Mouse (Mus musculus) olfactory bulb, adult 2 months (tissue): ENCODE measurements around the gene Gm45213. TPM values are rescaled to one million over a fixed set of nuclear protein-coding genes. Genes with fewer than 3 reads are reported as not detected.

ENCODE experiments used
- H3K27ac ChIP-seq: fragments of 200-500 bp; 2 replicates; pipeline ENCODE4 v1.5.1; 2012; ENCODE audit warnings: low read depth, low read length; ENCODE audit not compliant: insufficient read depth
- H3K4me1 ChIP-seq: fragments of 200-500 bp; 2 replicates; pipeline ENCODE4 v1.6.1; 2012; ENCODE audit warnings: low read length; ENCODE audit not compliant: control insufficient read depth, insufficient read depth
- H3K4me3 ChIP-seq: fragments of 200-500 bp; 2 replicates; pipeline ENCODE4 v1.5.1; 2012; ENCODE audit warnings: mild to moderate bottlenecking, low read depth, low read length, moderate library complexity; ENCODE audit not compliant: insufficient read depth
- CTCF ChIP-seq: fragments of 200-500 bp; IDR thresholded peaks from 2 replicates; pipeline ENCODE4 v1.5.1; 2012; ENCODE audit warnings: low read depth, mild to moderate bottlenecking, low read length, moderate library complexity; ENCODE audit not compliant: insufficient read depth
- POLR2A ChIP-seq: fragments of 200-500 bp; IDR thresholded peaks from 2 replicates; pipeline ENCODE4 v1.6.1; 2012; ENCODE audit warnings: mild to moderate bottlenecking, low read depth, low read length, moderate library complexity; ENCODE audit not compliant: insufficient read depth
- WGBS: fragments of 180-500 bp; shearing (Covaris S2); methylation state at CpG from one replicate; pipeline ENCODE4 v1.1.7; 2018; 5-methylcytosine and 5-hydroxymethylcytosine counted together
- polyA plus RNA-seq: library from polyadenylated mRNA; stranded (reverse); fragments of >200 nt; gene quantifications from 2 replicates; pipeline ENCODE4 v1.2.4, GENCODE M21; 2012; ENCODE audit warnings: low replicate concordance; ENCODE audit not compliant: missing spikeins, insufficient read depth, insufficient read length

The Gm45213 gene
- polyA plus RNA-seq, 1 experiment, result not detected

- TF ChIP-seq POLR2A, result no peak
- no peak for TF ChIP-seq CTCF
- Histone ChIP-seq H3K4me3 (no peak overlapping the region), H3K27ac (no peak overlapping the region), H3K4me1 (peaks cover 10% of the 10 kb centered on the region)
- WGBS, result 40% methylated on average over 5 of the region's 5 CpGs
These were observed 50.7 kb downstream of the Gm45213 start for GRCm38 (mm10) chr7:66094141-66094540.

DNA sequence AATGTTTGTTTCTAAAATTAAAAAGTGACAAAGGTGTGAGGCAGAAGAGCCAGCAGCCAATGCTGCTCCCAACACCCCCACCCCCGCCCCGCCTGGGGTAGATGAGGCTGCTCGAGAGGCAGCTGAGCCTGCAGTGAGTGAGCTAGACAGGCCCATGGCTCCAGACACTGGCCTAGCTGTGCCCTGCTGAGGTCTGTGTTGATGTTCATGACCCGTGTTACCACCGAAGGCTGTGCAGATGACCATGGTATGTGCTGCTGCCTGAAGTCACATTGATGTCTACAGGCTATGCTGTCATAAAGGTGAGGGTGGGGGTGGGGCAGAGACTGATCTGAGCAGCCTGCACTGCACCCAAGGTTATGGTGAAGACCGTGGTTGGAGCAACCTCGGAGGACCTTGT lies 55.4 kb downstream of the Gm45213 start:
- TF ChIP-seq POLR2A (no peak), CTCF (no peak)
- Histone ChIP-seq H3K4me3 (no peak overlapping the region), H3K4me1 (peaks cover 10% of the 10 kb centered on the region), H3K27ac (no peak overlapping the region)
- WGBS, result 83% methylated on average over 7 of the region's 7 CpGs

DNA sequence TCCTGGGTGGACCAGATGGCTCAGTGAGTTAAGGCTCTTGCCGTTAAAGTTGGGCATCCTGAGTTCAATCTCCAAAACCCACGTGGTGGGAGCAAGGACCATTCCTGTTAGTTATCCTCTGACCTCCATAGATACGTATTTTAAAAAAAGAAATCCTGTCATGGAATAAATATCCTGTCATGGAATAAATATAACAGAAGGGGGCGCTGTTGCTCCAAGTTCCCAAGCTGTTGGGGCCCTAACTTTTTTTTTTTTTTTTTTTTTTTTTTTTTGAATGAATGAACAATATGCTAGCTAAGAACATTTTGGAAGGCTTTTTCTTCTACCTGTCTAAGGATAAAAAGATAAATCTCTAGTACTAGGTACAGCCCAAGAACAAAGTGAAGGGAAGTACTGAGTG lies 58.5 kb downstream of the Gm45213 start:
- WGBS, result 2% methylated on average over 4 of the region's 4 CpGs
- no peak for TF ChIP-seq CTCF
- TF ChIP-seq POLR2A, result no peak
- Histone ChIP-seq H3K4me3 (no peak overlapping the region), H3K27ac (no peak overlapping the region), H3K4me1 (no peaks in the 10 kb centered on the region)

GRCm38 (mm10) chr7:66104531-66104930 lies 61.1 kb downstream of the Gm45213 start:
- WGBS, result 87% methylated on average over 5 of the region's 5 CpGs
- H3K4me1 ChIP-seq, result peaks cover 3% of the 10 kb centered on the region
- H3K4me3 ChIP-seq, result no peak overlapping the region
- no peak overlapping the region for H3K27ac ChIP-seq
- TF ChIP-seq POLR2A, result no peak
- TF ChIP-seq CTCF, result no peak

GRCm38 (mm10) chr7:66105771-66106170 lies 62.4 kb downstream of the Gm45213 start:
- H3K4me3 ChIP-seq, result no peak overlapping the region
- TF ChIP-seq CTCF (no peak), POLR2A (no peak)
- 65% methylated on average over 4 of the region's 4 CpGs for WGBS
- H3K27ac ChIP-seq, result no peak overlapping the region
- H3K4me1 ChIP-seq, result peaks cover 3% of the 10 kb centered on the region

DNA sequence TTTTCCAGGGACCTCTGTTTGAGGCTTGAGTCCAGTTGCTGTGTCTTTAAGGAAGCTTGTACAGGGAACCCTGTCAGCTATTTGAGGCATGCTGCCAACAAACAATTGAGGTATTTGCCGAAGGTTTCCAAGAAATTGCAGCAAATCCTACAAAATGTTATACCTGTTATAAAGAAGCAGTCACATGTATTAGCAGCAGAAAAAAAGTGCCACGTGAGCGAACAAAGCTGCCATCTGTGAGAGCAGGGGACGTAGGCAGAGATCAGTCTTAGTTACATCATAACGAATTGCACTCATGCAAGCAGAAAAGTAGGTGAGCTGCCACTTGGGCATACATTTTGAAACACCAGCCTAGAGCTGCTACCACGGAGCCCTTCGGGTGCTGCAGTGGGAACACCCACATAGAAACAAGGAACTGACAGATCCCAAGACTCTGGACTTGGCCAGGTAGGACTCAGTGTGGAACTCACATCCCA lies 63.2 kb downstream of the Gm45213 start:
- TF ChIP-seq POLR2A (no peak), CTCF (no peak)
- WGBS, result 57% methylated on average over 7 of the region's 7 CpGs
- no peak overlapping the region for H3K27ac ChIP-seq
- no peak overlapping the region for H3K4me3 ChIP-seq
- H3K4me1 ChIP-seq, result peaks cover 3% of the 10 kb centered on the region

DNA sequence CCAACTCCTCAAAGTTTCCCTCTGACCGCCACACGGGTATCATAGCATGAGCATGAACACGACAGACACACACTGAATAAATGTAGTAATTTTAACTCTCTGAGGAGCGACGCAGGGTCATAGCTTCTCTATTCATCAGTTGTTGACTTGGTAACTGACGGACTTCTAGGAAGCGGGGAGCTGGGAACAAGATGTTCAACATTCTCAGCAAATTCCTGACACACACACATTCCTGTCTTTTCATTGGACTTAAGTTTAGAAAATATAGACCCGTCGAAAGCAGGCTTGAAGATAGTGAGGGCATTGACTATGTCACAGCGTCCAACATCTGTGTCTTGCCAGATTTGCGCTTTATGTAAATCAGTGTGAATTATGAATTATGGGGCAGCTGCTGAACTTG lies 63.8 kb downstream of the Gm45213 start:
- Histone ChIP-seq H3K27ac (no peak overlapping the region), H3K4me1 (peaks cover 3% of the 10 kb centered on the region), H3K4me3 (no peak overlapping the region)
- 78% methylated on average over 11 of the region's 11 CpGs for WGBS
- TF ChIP-seq POLR2A (no peak), CTCF (no peak)

GRCm38 (mm10) chr7:66107930-66108329 lies 64.5 kb downstream of the Gm45213 start:
- WGBS, result 9% methylated on average over 7 of the region's 7 CpGs
- Histone ChIP-seq H3K4me3 (no peak overlapping the region), H3K27ac (no peak overlapping the region), H3K4me1 (peaks cover 3% of the 10 kb centered on the region)
- TF ChIP-seq CTCF (no peak), POLR2A (no peak)

- Histone ChIP-seq H3K4me3 (peak within 1 kb of the TSS; percentile 78), H3K27ac (peak within 1 kb of the TSS; percentile 68), H3K4me1 (peaks cover 3% of the 10 kb centered on the region)
- WGBS, result 12% methylated on average over 122 of the region's 123 CpGs
- TF ChIP-seq POLR2A, result peak; percentile 76
- no peak for TF ChIP-seq CTCF
These were observed 65.8 kb downstream of the Gm45213 start, which contains the start of gene Chsy1 for GRCm38 (mm10) chr7:66108961-66109854. TSS of gene Chsy1 (plus strand) at chr7:66109515.
